Mouse (Mus musculus) brain, embryonic 14.5 days (tissue): ENCODE measurements around the gene Aldh16a1. TPM values are rescaled to one million over a fixed set of nuclear protein-coding genes. Genes with fewer than 3 reads are reported as not detected.

ENCODE experiments used
- DNase-seq: peaks from one replicate; pipeline ENCODE4 v3.0.0-alpha.2; 2011; ENCODE audit warnings: low read depth
- CTCF ChIP-seq: fragments of 200-500 bp; IDR thresholded peaks from 2 replicates; pipeline ENCODE4 v1.5.1; 2012; ENCODE audit warnings: inconsistent platforms, mild to moderate bottlenecking, moderate library complexity, borderline replicate concordance; ENCODE audit not compliant: insufficient read depth, insufficient read length; ENCODE audit errors: extremely low read depth
- POLR2A ChIP-seq: fragments of 200-500 bp; IDR thresholded peaks from 2 replicates; pipeline ENCODE4 v1.6.1; 2012; ENCODE audit warnings: mild to moderate bottlenecking, inconsistent platforms, borderline replicate concordance; ENCODE audit not compliant: poor library complexity, insufficient read depth, insufficient read length, severe bottlenecking; ENCODE audit errors: extremely low read depth
- polyA plus RNA-seq: library from polyadenylated mRNA; depleted of rRNA; stranded (reverse); fragments of >200 nt; gene quantifications from 2 replicates; pipeline ENCODE4 v1.2.3, GENCODE M21; 2012

The Aldh16a1 gene
- polyA plus RNA-seq, 1 experiment: 26.4 TPM

DNA sequence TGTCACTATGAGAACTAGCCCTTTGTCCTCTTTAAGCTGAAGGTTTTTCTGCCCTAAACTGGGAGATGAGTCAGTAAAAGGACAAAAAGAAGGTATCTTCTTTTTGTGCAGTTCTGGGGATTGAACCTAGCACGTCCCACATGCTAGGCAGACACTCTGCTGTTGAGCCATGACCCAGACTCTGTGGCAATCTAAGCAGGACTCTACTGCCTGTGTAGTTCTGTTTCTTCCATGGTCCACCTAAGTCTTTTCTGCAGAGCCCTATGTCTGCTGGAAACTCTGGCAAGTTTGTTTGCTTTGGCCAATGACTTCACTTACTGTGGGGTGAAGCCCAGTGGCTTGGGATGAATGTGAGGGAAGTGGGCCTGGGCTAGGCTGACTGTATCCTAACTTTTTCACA is 16.0 kb downstream of the Aldh16a1 start:
- DNase-seq: no peak
- TF ChIP-seq CTCF (no peak), POLR2A (no peak)

DNA sequence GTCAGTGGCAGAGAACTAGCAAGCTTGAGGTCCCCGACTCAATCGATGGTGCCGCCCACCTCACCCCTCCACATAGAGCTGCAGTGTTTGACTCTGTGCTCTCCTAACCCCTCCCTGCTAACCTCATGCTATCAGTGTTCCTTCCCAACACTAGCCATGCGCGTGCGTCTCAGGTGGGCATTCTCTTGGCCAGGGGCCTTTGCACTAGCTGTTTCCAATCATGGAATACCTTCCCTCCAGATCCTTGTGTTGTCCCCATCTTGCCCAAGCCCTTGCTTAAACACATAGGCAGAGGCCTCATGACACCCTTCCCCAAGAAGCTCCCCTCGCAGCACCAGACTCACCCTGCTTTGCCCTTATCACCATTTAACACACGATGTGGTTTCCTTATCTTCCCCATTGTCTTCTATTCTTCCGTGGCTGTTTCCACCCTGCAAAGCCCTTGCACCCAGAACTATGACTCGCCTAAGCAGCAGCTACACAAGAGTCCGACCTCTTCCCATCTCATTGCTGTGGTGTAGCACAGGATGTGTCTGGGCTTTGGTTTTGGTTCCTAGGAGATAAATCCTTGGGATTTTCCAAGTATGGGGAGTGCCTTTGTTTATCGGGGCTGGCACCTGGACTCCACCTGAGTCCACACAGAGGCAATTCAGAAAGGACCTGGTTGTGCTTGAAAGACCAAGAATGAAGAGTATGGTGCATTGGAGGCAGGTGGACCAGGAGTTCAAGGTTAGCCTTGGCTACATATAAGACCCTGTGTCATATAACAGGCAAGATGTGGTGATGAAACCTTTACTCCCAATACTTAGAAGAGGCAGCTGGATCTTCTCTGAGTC is 17.0 kb downstream of the Aldh16a1 start:
- no peak for DNase-seq
- TF ChIP-seq POLR2A: no peak
- TF ChIP-seq CTCF: no peak

GRCm38 (mm10) chr7:45135993-45136567 is 18.3 kb downstream of the Aldh16a1 start, which contains the start of the genes Gm45713 and Flt3l:
Gene Gm45713, minus strand, starts transcription at chr7:45136231.
Gene Flt3l, minus strand, starts transcription at chr7:45136432.
- peak; percentile 85 for DNase-seq
- TF ChIP-seq CTCF: peak; percentile 97
- no peak for TF ChIP-seq POLR2A

DNA sequence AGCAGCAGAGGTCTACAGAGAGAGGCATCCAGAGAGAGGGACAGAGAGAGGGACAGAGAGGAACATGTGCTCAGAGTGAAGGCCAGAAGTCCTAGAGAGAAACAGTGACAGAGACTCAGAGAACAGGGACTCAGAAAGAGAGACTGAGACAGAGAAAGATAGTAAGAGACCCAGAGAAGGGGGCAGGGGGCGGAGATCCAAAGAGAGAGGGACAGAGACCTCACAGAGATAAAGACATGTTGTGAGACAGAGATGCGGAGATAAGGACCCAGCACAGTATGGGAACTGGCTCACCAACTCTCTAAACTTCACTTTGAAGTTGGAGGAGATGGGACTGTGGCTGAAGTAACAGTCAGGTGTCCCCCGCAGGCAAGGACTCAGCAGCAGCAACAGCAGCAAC is 19.0 kb downstream of the Aldh16a1 start:
- TF ChIP-seq CTCF: no peak
- DNase-seq: no peak

DNA sequence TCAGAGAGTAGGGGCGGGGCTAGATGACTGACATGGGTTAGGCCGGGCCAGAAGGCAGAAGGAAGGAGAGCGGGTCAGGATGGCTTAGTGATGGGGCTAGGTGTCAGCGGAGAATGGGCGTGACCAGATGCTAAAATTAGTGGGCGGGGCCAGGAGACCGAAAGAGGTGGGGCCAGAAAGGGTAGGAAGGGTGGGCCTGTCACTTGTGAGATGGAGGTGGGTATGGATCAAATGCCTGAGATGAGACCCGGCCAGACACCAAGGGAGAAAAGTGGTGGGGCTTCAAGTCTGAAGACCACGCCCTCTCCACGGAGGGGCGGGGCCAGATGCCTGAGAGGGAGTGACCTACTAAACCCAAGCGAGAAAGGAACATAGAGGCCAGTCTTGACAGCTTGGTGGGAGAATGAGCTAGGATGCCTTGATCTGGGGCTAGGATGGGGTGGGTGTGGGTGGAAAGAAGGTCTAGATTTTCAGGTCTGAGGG is 19.8 kb downstream of the Aldh16a1 start:
- TF ChIP-seq CTCF: no peak
- no peak for TF ChIP-seq POLR2A

DNA sequence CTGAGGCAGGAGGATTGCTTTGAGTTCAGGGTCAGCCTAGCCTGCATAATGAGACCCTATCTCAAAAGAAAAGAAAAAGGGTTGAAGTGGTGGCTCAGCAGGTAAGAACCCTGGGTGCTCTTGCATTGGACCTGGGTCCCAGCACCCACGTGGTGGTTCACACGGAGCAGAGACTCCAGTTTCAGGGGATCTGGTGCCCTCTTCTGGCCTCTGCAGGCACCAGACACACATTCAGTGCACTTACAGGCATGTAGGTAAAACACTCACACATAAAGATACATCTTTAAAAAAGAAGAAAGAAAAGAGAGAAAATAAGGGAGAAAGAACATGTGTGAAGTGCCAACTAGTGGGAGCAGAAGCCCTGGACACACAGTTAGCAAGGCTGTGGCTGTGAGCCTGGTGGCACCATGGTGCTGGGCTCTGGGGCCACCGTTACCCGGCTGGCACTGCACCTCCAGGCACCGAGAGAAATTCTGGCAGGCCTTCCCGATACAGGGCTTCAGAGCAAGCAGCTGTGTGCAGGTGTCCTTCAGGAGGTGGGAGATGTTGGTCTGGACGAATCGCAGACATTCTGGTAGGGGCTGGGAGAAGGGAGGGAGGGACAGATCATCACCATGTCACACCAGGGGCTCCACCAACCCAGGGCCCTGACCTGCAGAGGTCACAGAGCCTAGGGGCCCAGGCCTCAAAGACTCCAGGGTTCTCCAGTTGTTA is 20.8 kb downstream of the Aldh16a1 start:
- TF ChIP-seq POLR2A: no peak
- TF ChIP-seq CTCF: no peak
- no peak for DNase-seq

More for the DNA sequence above, 19.8 kb downstream of the Aldh16a1 start:
- no peak for DNase-seq

DNA sequence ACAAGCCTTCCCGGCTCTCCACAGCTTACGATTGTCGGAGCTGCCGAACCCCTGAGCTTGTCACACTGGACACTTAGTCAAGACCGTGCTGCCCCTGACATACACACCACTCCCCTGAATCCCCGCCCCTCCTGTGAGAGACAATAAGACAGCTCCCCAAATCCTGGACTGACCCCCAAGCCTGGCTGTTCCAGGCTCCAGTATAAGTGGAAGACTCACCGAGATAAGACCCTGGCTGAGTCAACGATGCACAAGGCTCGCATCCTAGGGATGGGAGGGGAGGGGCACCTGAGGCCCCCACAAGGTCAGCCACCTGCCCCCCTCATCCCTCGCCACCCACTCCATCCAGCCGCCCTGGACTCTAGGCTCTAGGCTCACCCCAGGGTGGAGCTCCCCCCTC is 22.5 kb downstream of the Aldh16a1 start:
- TF ChIP-seq CTCF (no peak), POLR2A (no peak)
- no peak for DNase-seq

DNA sequence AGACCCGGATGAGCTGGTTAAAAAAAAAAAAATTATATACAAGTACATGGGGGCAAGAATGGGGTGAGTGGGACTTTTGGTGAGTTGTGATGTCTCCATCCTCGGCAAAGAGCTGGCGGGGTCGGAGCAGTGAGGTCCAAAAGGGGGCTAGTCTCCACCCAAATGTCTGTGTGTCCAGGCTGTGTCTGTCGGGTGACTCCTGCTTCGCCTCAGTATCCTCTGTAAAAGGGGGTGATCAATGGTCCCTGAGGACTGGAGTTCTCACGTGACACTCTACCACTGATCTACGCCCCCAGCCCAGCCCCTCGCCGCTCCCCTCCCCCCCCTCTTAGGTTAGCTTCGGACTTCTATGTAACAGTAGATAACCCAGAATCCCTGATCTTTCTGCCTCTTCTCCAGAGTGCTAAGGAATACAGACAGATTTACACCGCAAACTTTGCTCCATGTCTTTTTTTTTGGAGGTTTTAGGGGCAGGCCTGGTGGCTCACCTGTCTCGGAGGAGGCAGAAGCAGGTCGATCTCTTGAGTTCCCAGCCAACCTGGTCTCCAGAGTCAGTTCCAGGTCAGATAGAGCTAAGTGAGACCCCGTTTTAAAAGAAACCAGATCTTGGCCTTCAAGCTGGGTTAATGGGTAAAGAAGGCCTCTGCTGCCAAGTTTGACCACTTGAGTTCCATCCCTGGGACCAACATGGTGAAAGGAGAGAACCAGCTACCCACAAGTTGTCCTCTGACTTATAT is 24.4 kb downstream of the Aldh16a1 start:
- DNase-seq: no peak
- TF ChIP-seq POLR2A: no peak
- TF ChIP-seq CTCF: no peak

DNA sequence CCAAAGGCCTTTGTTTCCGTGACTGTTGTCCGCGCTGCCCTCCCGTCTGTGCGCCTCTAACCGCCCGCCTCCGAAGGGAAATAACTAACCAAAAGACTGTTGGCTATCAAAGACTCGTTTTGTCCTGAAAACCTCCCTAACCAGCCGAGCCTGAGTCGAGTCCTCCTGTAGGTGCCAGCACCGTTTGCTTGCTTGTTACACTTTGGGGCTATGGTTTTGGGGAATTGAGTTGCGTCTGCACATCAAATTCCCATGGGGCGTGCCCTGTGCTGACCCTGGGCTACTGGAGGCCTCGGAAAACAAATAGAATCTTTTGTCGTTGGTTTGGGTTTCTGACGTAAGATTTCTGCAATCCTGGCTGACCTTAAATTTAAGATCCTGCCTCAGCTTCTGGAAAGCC is 25.1 kb downstream of the Aldh16a1 start:
- no peak for DNase-seq
- TF ChIP-seq CTCF (no peak), POLR2A (no peak)

GRCm38 (mm10) chr7:45128624-45129246 is 25.6 kb downstream of the Aldh16a1 start, which contains the start of gene Rpl13a:
Gene Rpl13a, minus strand, starts transcription at chr7:45128761.
- DNase-seq: peak; percentile 100
- TF ChIP-seq CTCF: peak; percentile 74
- TF ChIP-seq POLR2A: peak; percentile 95

- no peak for DNase-seq
These were observed 26.6 kb downstream of the Aldh16a1 start for GRCm38 (mm10) chr7:45127700-45128224.

GRCm38 (mm10) chr7:45126844-45127699 is 27.3 kb downstream of the Aldh16a1 start:
- no peak for DNase-seq
- no peak for TF ChIP-seq POLR2A
- TF ChIP-seq CTCF: peak; percentile 42; the same call in 1 of the 2 replicates

More at GRCm38 (mm10) chr7:45127700-45128224, 26.6 kb downstream of the Aldh16a1 start:
- no peak for TF ChIP-seq POLR2A
- no peak for TF ChIP-seq CTCF
